Mouse (Mus musculus) G1E (cell line): ENCODE measurements around the gene Celf2. TPM values are rescaled to one million over a fixed set of nuclear protein-coding genes. Genes with fewer than 3 reads are reported as not detected.

ENCODE experiments used
- ATAC-seq: 2 replicates; pipeline ENCODE4 v1.8.0; 2016; ENCODE audit warnings: mild to moderate bottlenecking; ENCODE audit not compliant: insufficient number of reproducible peaks, poor library complexity, low FRiP score, severe bottlenecking; ENCODE audit errors: extremely low read depth
- DNase-seq: peaks from one replicate; pipeline ENCODE4 v3.0.0; 2012; ENCODE audit warnings: low spot score
- H3K27me3 ChIP-seq: 2 replicates; pipeline ENCODE4 v1.6.1; 2012; ENCODE audit warnings: mild to moderate bottlenecking, low read length, inconsistent platforms; ENCODE audit not compliant: insufficient read depth
- H3K36me3 ChIP-seq: replicated peaks from 2 replicates; pipeline ENCODE3; 2012; ENCODE audit warnings: mild to moderate bottlenecking, inconsistent platforms
- H3K4me1 ChIP-seq: 2 replicates; pipeline ENCODE4 v1.6.1; 2012; ENCODE audit warnings: low read depth, low read length, inconsistent platforms, mixed read lengths; ENCODE audit not compliant: insufficient read depth
- H3K4me3 ChIP-seq: 2 replicates; pipeline ENCODE4 v1.5.1; 2012; ENCODE audit warnings: low read depth, mild to moderate bottlenecking, inconsistent platforms, low read length, moderate library complexity, mixed read lengths
- H3K9me3 ChIP-seq: replicated peaks from 2 replicates; pipeline ENCODE4 v1.6.1; 2012; ENCODE audit warnings: inconsistent platforms
- CTCF ChIP-seq: IDR thresholded peaks from 2 replicates; pipeline ENCODE4 v1.5.1; 2012; ENCODE audit warnings: low read depth, low read length, inconsistent platforms, mixed read lengths
- GATA1 ChIP-seq: IDR thresholded peaks from 2 replicates; pipeline ENCODE4 v1.6.1; 2012; ENCODE audit warnings: borderline replicate concordance, low read length, inconsistent platforms, mixed read lengths
- GATA2 ChIP-seq: IDR thresholded peaks from 2 replicates; pipeline ENCODE4 v1.6.1; 2012; ENCODE audit warnings: low read depth, low read length, inconsistent platforms, borderline replicate concordance
- POLR2AphosphoS5 ChIP-seq: IDR thresholded peaks from 2 replicates; pipeline ENCODE4 v1.6.1; 2012; ENCODE audit warnings: low read depth, low read length, inconsistent platforms; ENCODE audit not compliant: insufficient replicate concordance
- TAL1 ChIP-seq: conservative IDR thresholded peaks from 2 replicates; pipeline ENCODE4 v1.6.1; 2012; ENCODE audit warnings: low read depth, low read length, inconsistent platforms, mixed read lengths
- polyA plus RNA-seq: library from polyadenylated mRNA; stranded (reverse); fragments of >175 nt; gene quantifications from 2 replicates; pipeline ENCODE4 v1.2.3, GENCODE M21; 2012
- total RNA-seq, 2 experiments: library from RNA; stranded (forward) in 1 of 2; stranded (reverse) in 1 of 2; fragments of 200-1000 nt in 1 of 2; fragments of >200 nt in 1 of 2; fragmentation: Nextera tagmentation in 1 of 2; gene quantifications; 2 replicates each; pipeline ENCODE4 v1.2.3; 2014 to 2017

The Celf2 gene
- total and polyA plus RNA-seq, 3 experiments = 0.86 to 45.1 (median 14.2) TPM

GRCm38 (mm10) chr2:6865785-6866184 lies 643.6 kb downstream of the Celf2 start:
- TF ChIP-seq GATA2 = no peak
- no peak for TF ChIP-seq POLR2AphosphoS5
- TF ChIP-seq GATA1 = no peak
- TF ChIP-seq TAL1 = no peak
- no peak for TF ChIP-seq CTCF
- Histone ChIP-seq H3K36me3 (no peaks in the 10 kb centered on the region), H3K4me1 (no peaks in the 10 kb centered on the region), H3K9me3 (no peaks in the 10 kb centered on the region), H3K4me3 (no peak overlapping the region), H3K27me3 (no peaks in the 10 kb centered on the region)
- no peak for ATAC-seq
- DNase-seq = no peak

- ATAC-seq (no peak), DNase-seq (no peak)
- Histone ChIP-seq H3K4me1 (no peaks in the 10 kb centered on the region), H3K9me3 (no peaks in the 10 kb centered on the region), H3K4me3 (no peak overlapping the region), H3K36me3 (no peaks in the 10 kb centered on the region), H3K27me3 (no peaks in the 10 kb centered on the region)
- TF ChIP-seq TAL1 (no peak), GATA1 (no peak), CTCF (no peak), POLR2AphosphoS5 (no peak), GATA2 (no peak)
These were observed 659.2 kb downstream of the Celf2 start for GRCm38 (mm10) chr2:6850102-6850644.

GRCm38 (mm10) chr2:6849388-6849787 lies 660.0 kb downstream of the Celf2 start:
- DNase-seq (no peak), ATAC-seq (no peak)
- Histone ChIP-seq H3K4me1 (no peaks in the 10 kb centered on the region), H3K9me3 (no peaks in the 10 kb centered on the region), H3K27me3 (no peaks in the 10 kb centered on the region), H3K36me3 (no peaks in the 10 kb centered on the region), H3K4me3 (no peak overlapping the region)
- no peak for TF ChIP-seq GATA1
- TF ChIP-seq TAL1 = no peak
- no peak for TF ChIP-seq CTCF
- TF ChIP-seq GATA2 = no peak
- TF ChIP-seq POLR2AphosphoS5 = no peak

- H3K4me3 ChIP-seq = no peak overlapping the region
- ATAC-seq (no peak), DNase-seq (no peak)
- no peak for TF ChIP-seq GATA2
- no peak for TF ChIP-seq GATA1
- TF ChIP-seq POLR2AphosphoS5 = no peak
- TF ChIP-seq TAL1 = no peak
- TF ChIP-seq CTCF = no peak
- H3K27me3 ChIP-seq = no peaks in the 10 kb centered on the region
- H3K36me3 ChIP-seq = no peaks in the 10 kb centered on the region
- H3K9me3 ChIP-seq = no peaks in the 10 kb centered on the region
- no peaks in the 10 kb centered on the region for H3K4me1 ChIP-seq
These were observed 679.3 kb downstream of the Celf2 start for GRCm38 (mm10) chr2:6830021-6830420.

GRCm38 (mm10) chr2:6827583-6827982 lies 681.8 kb downstream of the Celf2 start:
- no peaks in the 10 kb centered on the region for H3K4me1 ChIP-seq
- DNase-seq = no peak
- H3K9me3 ChIP-seq = no peaks in the 10 kb centered on the region
- no peak overlapping the region for H3K4me3 ChIP-seq
- H3K27me3 ChIP-seq = no peaks in the 10 kb centered on the region
- no peaks in the 10 kb centered on the region for H3K36me3 ChIP-seq
- ATAC-seq = no peak
- TF ChIP-seq GATA2 (no peak), POLR2AphosphoS5 (no peak), TAL1 (no peak), GATA1 (no peak), CTCF (no peak)

- ATAC-seq (no peak), DNase-seq (no peak)
- H3K4me1 ChIP-seq = no peaks in the 10 kb centered on the region
- H3K36me3 ChIP-seq = no peaks in the 10 kb centered on the region
- no peaks in the 10 kb centered on the region for H3K27me3 ChIP-seq
- no peaks in the 10 kb centered on the region for H3K9me3 ChIP-seq
- TF ChIP-seq GATA2 = no peak
- TF ChIP-seq CTCF = no peak
- TF ChIP-seq POLR2AphosphoS5 = no peak
- no peak for TF ChIP-seq TAL1
- H3K4me3 ChIP-seq = no peak overlapping the region
These were observed 686.3 kb downstream of the Celf2 start for GRCm38 (mm10) chr2:6823021-6823420.

GRCm38 (mm10) chr2:6821593-6821992 lies 687.8 kb downstream of the Celf2 start:
- H3K36me3 ChIP-seq = no peaks in the 10 kb centered on the region
- DNase-seq (no peak), ATAC-seq (no peak)
- no peaks in the 10 kb centered on the region for H3K9me3 ChIP-seq
- no peaks in the 10 kb centered on the region for H3K4me1 ChIP-seq
- no peak overlapping the region for H3K4me3 ChIP-seq
- TF ChIP-seq GATA1 (no peak), POLR2AphosphoS5 (no peak), CTCF (no peak), GATA2 (no peak), TAL1 (no peak)
- H3K27me3 ChIP-seq = no peaks in the 10 kb centered on the region; the same call in 1 of the 2 replicates
